Mouse (Mus musculus): Measurements from ENCODE around the gene Cldn20. TPM values are rescaled to one million over a fixed set of nuclear protein-coding genes. Genes with fewer than 3 reads are reported as not detected.

The Cldn20 gene
- 0.25 and 0.63 TPM in 2 replicates for polyA plus RNA-seq (2012; rRNA removed)

- H3K4me3 ChIP-seq (replicated peaks; ENCODE audit: insufficient read depth, low read depth, low read length) = no peak within 1 kb of the TSS
- no peaks in the 10 kb centered on the region for H3K4me1 ChIP-seq (ENCODE audit: control insufficient read depth, insufficient read depth, low read length)
- no peaks in the 10 kb centered on the region for H3K27me3 ChIP-seq (ENCODE audit: control insufficient read depth, insufficient read depth, low read length)
- no peak for DNase-seq
- no peak within 1 kb of the TSS for H3K27ac ChIP-seq (ENCODE audit: insufficient read depth, low read length)
- TF ChIP-seq POLR2A (IDR thresholded peaks at IDR 0.05; ENCODE audit: borderline replicate concordance, insufficient read depth, low read length) (no peak), CTCF (IDR thresholded peaks at IDR 0.05; ENCODE audit: borderline replicate concordance, insufficient read depth, low read depth, low read length) (no peak)
- 74% methylated on average over 4 of the region's 4 CpGs for WGBS
Observed at GRCm38 (mm10) chr17:3532254-3532653, at the start of gene Cldn20. Cldn20 (plus strand) TSS chr17:3532554.

- no peak for DNase-seq
- H3K4me3 ChIP-seq (replicated peaks; ENCODE audit: insufficient read depth, low read depth, low read length) = no peak overlapping the region
- WGBS = 89% methylated on average over 8 of the region's 8 CpGs
Observed at GRCm38 (mm10) chr17:3483091-3483490, 49.3 kb upstream of the Cldn20 start.

DNA sequence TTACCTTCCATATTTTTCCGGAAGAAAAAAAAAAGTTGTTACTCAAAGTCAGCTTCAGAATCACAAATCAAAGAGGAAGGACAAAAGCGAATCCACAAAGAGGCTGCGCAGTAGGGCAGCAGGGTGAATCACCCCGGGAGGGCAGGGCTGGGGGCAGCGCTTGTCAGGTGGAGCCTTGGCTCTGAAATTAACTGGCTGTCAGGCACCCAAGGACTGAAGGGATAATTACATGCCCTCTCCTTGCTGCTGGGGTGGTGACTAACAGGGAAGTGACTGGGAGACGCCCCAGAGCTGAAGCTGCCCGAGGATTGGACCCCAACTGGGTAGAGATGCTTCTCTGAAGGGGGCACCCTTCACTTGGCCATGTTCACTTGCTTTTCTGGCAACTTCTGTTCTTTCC, 46.5 kb upstream of the Cldn20 start:
- no peak for DNase-seq
- peaks cover 9% of the 10 kb centered on the region; the same call in 1 of the 2 replicates for H3K4me1 ChIP-seq (ENCODE audit: control insufficient read depth, insufficient read depth, low read length)
- TF ChIP-seq POLR2A (IDR thresholded peaks at IDR 0.05; ENCODE audit: borderline replicate concordance, insufficient read depth, low read length) (no peak), CTCF (IDR thresholded peaks at IDR 0.05; ENCODE audit: borderline replicate concordance, insufficient read depth, low read depth, low read length) (no peak)
- no peaks in the 10 kb centered on the region for H3K27me3 ChIP-seq (ENCODE audit: control insufficient read depth, insufficient read depth, low read length)
- no peak overlapping the region for H3K4me3 ChIP-seq (replicated peaks; ENCODE audit: insufficient read depth, low read depth, low read length)
- 75% methylated on average over 7 of the region's 7 CpGs for WGBS
- H3K27ac ChIP-seq (ENCODE audit: insufficient read depth, low read length) = no peak overlapping the region

More at GRCm38 (mm10) chr17:3483091-3483490, 49.3 kb upstream of the Cldn20 start:
- Histone ChIP-seq H3K27ac (ENCODE audit: insufficient read depth, low read length) (no peak overlapping the region), H3K27me3 (ENCODE audit: control insufficient read depth, insufficient read depth, low read length) (no peaks in the 10 kb centered on the region), H3K4me1 (ENCODE audit: control insufficient read depth, insufficient read depth, low read length) (peaks cover 9% of the 10 kb centered on the region; the same call in 1 of the 2 replicates)
- TF ChIP-seq CTCF (IDR thresholded peaks at IDR 0.05; ENCODE audit: borderline replicate concordance, insufficient read depth, low read depth, low read length) (no peak), POLR2A (IDR thresholded peaks at IDR 0.05; ENCODE audit: borderline replicate concordance, insufficient read depth, low read length) (no peak)

- Histone ChIP-seq H3K4me3 (replicated peaks; ENCODE audit: insufficient read depth, low read depth, low read length) (no peak overlapping the region), H3K27me3 (ENCODE audit: control insufficient read depth, insufficient read depth, low read length) (no peaks in the 10 kb centered on the region), H3K4me1 (ENCODE audit: control insufficient read depth, insufficient read depth, low read length) (peaks cover 2% of the 10 kb centered on the region; the same call in 1 of the 2 replicates), H3K27ac (ENCODE audit: insufficient read depth, low read length) (no peak overlapping the region)
- WGBS = 92% methylated on average over 4 of the region's 4 CpGs
- DNase-seq = no peak
- no peak for TF ChIP-seq CTCF (IDR thresholded peaks at IDR 0.05; ENCODE audit: borderline replicate concordance, insufficient read depth, low read depth, low read length)
- TF ChIP-seq POLR2A (IDR thresholded peaks at IDR 0.05; ENCODE audit: borderline replicate concordance, insufficient read depth, low read length) = no peak
Observed at GRCm38 (mm10) chr17:3487211-3487610, 45.1 kb upstream of the Cldn20 start.

DNA sequence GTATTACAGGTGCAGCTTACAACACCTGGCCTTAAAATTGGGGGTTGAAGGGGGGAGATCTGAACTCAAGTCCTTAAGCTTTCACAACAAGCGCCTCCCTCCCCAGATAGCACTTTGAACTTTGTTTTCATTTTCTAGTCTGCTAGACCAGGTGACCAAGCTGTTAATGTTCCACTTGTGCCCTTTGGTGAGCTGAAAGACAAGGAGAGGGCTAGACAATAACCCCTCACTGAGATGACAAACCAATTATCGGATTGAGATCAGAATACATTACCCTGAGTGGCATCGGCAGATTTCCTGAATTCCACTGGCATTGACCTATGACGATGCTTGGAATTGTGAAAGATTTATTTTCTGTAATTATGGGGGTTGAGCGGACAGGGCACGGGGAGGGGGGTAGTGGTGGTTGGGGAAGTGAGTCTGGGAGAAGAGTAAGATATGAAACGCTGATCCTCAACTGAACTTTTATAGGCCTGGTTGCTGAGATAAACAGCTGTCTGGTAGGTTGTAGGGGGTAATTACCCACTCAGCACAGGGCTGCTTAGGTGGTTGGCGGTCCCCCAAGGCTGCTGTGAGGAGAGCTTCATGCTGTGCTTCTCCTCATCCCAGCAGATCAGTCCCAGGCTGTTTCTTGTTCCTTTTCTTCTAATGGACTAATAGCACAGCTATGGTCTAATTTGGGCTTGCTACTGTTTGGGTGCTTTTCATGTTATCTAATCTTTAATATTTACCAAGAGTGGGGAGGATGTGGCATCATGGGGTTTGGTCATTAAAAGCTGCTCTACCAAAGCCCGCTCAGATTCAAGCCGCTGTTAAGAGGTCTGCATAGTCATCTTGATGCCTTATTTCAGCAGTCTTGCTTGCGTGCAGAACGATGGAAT, 44.4 kb upstream of the Cldn20 start:
- TF ChIP-seq CTCF (IDR thresholded peaks at IDR 0.05; ENCODE audit: borderline replicate concordance, insufficient read depth, low read depth, low read length) (no peak), POLR2A (IDR thresholded peaks at IDR 0.05; ENCODE audit: borderline replicate concordance, insufficient read depth, low read length) (no peak)
- Histone ChIP-seq H3K4me1 (ENCODE audit: control insufficient read depth, insufficient read depth, low read length) (no peaks in the 10 kb centered on the region), H3K27ac (ENCODE audit: insufficient read depth, low read length) (no peak overlapping the region), H3K27me3 (ENCODE audit: control insufficient read depth, insufficient read depth, low read length) (no peaks in the 10 kb centered on the region), H3K4me3 (replicated peaks; ENCODE audit: insufficient read depth, low read depth, low read length) (no peak overlapping the region)
- 78% methylated on average over 12 of the region's 12 CpGs for WGBS
- no peak for DNase-seq

DNA sequence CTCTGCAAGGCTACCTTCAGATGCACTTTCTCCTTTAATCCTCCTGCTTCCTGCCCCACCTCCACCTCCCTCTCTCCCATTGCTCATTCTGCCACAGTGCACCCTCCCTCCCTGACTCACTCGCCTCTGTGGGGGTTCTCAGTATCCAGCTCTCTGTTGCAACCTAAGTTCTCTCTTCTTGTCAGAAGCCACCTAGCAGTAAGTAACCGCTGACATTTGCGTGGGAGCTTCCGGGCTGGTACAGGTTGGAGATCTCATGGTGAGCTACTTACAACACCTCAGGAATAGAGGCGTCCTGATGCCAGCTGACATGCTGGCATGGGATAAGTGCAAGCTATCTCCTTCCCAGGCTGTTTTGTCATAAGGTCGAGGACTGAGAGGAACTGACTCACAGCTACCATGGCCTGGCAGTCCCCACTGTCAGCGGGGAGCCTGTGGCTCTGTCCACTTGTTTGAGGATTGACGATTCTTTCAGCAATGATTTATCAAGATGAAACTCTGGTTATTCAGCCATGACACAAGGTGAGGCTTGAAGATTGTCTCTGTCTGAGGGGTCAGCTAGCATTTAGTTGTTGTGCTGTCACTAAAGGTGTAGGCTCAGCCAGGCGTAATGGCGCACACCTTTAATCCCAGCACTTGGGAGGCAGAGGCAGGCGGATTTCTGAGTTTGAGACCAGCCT, 42.0 kb upstream of the Cldn20 start:
- Histone ChIP-seq H3K4me1 (ENCODE audit: control insufficient read depth, insufficient read depth, low read length) (no peaks in the 10 kb centered on the region), H3K27ac (ENCODE audit: insufficient read depth, low read length) (no peak overlapping the region), H3K4me3 (replicated peaks; ENCODE audit: insufficient read depth, low read depth, low read length) (no peak overlapping the region), H3K27me3 (ENCODE audit: control insufficient read depth, insufficient read depth, low read length) (no peaks in the 10 kb centered on the region)
- 63% methylated on average over 11 of the region's 11 CpGs for WGBS
- TF ChIP-seq CTCF (IDR thresholded peaks at IDR 0.05; ENCODE audit: borderline replicate concordance, insufficient read depth, low read depth, low read length) (no peak), POLR2A (IDR thresholded peaks at IDR 0.05; ENCODE audit: borderline replicate concordance, insufficient read depth, low read length) (no peak)
- peak; percentile 15 to 18 for DNase-seq

DNA sequence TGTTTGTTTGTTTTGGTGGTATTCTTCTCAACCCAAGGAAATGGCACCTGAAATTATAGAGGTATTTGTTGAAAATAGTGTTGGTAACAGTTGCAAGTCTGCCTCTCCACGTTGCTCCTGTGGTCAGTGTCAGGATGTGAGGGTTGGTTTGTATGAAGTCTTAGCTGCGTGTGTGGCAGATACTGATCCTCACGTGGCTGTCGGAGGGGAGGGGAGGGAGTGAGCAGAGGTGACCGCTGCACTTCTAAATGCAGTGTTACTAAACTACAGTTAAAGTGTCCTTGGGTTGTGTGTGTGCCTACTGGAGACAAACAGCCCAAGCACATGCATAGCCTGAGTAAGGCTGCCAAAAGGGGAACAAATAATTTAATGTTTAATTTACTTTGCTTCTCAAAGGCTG, 41.3 kb upstream of the Cldn20 start:
- no peaks in the 10 kb centered on the region for H3K4me1 ChIP-seq (ENCODE audit: control insufficient read depth, insufficient read depth, low read length)
- H3K4me3 ChIP-seq (replicated peaks; ENCODE audit: insufficient read depth, low read depth, low read length) = no peak overlapping the region
- no peak overlapping the region for H3K27ac ChIP-seq (ENCODE audit: insufficient read depth, low read length)
- WGBS = 84% methylated on average over 5 of the region's 5 CpGs
- TF ChIP-seq CTCF (IDR thresholded peaks at IDR 0.05; ENCODE audit: borderline replicate concordance, insufficient read depth, low read depth, low read length) (no peak), POLR2A (IDR thresholded peaks at IDR 0.05; ENCODE audit: borderline replicate concordance, insufficient read depth, low read length) (no peak)
- H3K27me3 ChIP-seq (ENCODE audit: control insufficient read depth, insufficient read depth, low read length) = no peaks in the 10 kb centered on the region
- no peak for DNase-seq

Measured in cerebellum, adult 2 months (tissue).